Mouse (Mus musculus): ENCODE data around the gene Bckdhb. TPM values are rescaled to one million over a fixed set of nuclear protein-coding genes. Genes with fewer than 3 reads are reported as not detected.

Gene Bckdhb
- polyA plus RNA-seq, 1 experiment from 2014 or later, result 66.4 TPM

- H3K27ac ChIP-seq, result no peak overlapping the region
- no peaks in the 10 kb centered on the region for H3K36me3 ChIP-seq (replicated peaks)
- H3K27me3 ChIP-seq (ENCODE audit: poor library complexity, severe bottlenecking), result no peaks in the 10 kb centered on the region
- 96% methylated on average over 1 of the region's 1 CpGs for WGBS
- H3K4me1 ChIP-seq, result peaks cover 28% of the 10 kb centered on the region
- H3K4me3 ChIP-seq, result no peak overlapping the region
- no peaks in the 10 kb centered on the region for H3K9me3 ChIP-seq
- no peak for DNase-seq (ENCODE audit: extremely low spot score, low spot score)
Measured at GRCm38 (mm10) chr9:84037224-84037623, 112.3 kb downstream of the Bckdhb start.

DNA sequence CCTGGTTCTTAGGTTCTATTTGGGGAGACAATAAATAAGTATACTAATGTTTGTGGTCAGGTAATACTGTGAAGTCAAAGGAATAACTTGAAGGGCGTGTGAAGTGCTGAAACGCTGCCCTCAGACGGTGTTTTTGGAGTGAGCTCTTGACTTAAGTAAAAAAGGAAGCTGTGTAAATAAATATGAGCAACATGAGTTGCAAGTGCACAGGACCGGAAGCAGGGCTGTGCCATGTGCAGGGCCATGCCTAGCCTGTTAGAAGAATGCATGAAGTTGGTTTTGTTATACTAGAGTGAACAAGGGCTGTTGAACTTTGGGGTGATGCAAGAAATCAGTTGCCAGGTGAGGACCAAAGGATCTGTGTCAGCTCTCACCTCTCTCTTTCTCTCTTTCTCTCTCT lies 114.0 kb downstream of the Bckdhb start:
- H3K4me3 ChIP-seq, result no peak overlapping the region
- H3K36me3 ChIP-seq (replicated peaks), result no peaks in the 10 kb centered on the region
- peaks cover 11% of the 10 kb centered on the region for H3K4me1 ChIP-seq
- no peaks in the 10 kb centered on the region for H3K27me3 ChIP-seq (ENCODE audit: poor library complexity, severe bottlenecking)
- no peaks in the 10 kb centered on the region for H3K9me3 ChIP-seq
- WGBS, result 94% methylated on average over 4 of the region's 4 CpGs
- DNase-seq (ENCODE audit: extremely low spot score, low spot score), result no peak
- H3K27ac ChIP-seq, result no peak overlapping the region

DNA sequence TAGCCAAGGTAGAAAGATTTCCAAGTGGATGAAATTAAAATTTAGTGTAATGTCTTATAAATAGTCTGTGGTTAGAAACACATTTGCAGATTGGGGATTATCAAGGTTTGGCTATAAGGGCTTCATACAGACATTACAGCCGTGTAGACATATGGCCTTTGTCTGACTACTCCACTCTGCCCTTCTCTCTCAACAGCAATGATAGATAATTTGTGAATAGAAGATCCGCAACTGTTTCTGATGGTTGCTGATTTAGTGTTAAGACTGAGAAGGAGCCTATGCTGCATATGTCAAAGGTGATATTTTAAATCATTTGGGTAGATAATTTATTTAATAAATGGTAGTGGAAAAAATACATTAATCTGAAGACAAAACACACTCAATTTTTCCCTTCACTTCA lies 115.4 kb downstream of the Bckdhb start:
- H3K27ac ChIP-seq, result no peak overlapping the region
- H3K27me3 ChIP-seq (ENCODE audit: poor library complexity, severe bottlenecking), result no peaks in the 10 kb centered on the region
- H3K4me3 ChIP-seq, result no peak overlapping the region
- peaks cover 6% of the 10 kb centered on the region for H3K4me1 ChIP-seq
- no peaks in the 10 kb centered on the region for H3K9me3 ChIP-seq
- DNase-seq (ENCODE audit: extremely low spot score, low spot score), result no peak
- H3K36me3 ChIP-seq (replicated peaks), result no peaks in the 10 kb centered on the region
- WGBS, result 90% methylated on average over 2 of the region's 2 CpGs

DNA sequence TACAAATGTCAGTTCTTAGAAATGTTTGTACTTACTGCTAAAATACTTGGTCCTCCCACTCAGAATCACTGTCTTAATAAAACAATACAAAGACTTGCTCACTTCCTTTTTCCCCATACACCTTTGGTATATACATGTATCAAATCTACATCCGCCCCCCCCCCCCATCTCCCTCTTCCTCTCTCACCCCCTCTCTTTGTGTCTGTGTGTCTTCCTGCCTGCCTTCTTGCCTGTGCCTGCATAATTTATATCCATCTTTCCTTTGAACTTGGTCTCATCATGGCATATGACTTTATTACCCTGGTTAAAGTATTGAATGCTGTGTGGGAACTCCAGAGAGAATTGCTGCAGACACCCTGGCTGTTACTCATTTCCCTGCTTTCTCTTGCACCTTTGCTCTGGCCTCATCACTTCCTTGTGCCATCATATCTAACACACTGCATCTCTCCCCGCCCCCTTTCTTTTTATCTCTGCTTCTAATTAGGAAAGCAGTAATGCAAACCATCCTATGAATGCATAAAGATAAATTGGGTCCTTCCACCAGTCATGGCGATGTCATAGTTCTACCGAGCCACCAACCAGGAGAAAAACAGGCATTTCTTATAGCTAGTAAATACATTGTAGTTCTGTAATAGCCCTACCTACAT lies 116.8 kb downstream of the Bckdhb start:
- no peak for DNase-seq (ENCODE audit: extremely low spot score, low spot score)
- no peak overlapping the region for H3K27ac ChIP-seq
- no peaks in the 10 kb centered on the region for H3K27me3 ChIP-seq (ENCODE audit: poor library complexity, severe bottlenecking)
- H3K4me1 ChIP-seq, result peaks cover 16% of the 10 kb centered on the region
- no peak overlapping the region for H3K4me3 ChIP-seq
- WGBS, result 85% methylated on average over 4 of the region's 4 CpGs
- H3K36me3 ChIP-seq (replicated peaks), result no peaks in the 10 kb centered on the region
- H3K9me3 ChIP-seq, result no peaks in the 10 kb centered on the region

DNA sequence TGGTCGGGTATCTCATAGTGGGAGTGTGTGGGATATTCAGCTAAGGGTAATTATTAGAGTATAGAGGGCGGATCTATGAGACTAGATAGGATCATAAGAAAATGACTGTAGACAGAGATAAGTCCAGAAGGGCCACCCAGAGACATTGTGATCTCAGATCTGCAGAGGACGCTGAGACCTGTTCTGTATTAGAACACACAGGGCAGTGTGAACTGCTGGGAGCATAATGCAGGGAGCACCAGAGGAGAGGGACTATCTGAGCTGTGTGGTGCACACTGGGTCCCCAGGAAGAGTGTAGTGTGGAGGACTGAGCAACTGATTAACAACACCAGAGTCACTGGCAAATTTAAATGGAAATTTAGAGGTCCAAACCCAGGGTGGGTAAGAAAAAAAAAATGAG lies 117.6 kb downstream of the Bckdhb start:
- peaks cover 16% of the 10 kb centered on the region for H3K4me1 ChIP-seq
- H3K4me3 ChIP-seq, result no peak overlapping the region
- H3K9me3 ChIP-seq, result no peaks in the 10 kb centered on the region
- no peak overlapping the region for H3K27ac ChIP-seq
- H3K27me3 ChIP-seq (ENCODE audit: poor library complexity, severe bottlenecking), result no peaks in the 10 kb centered on the region
- no peaks in the 10 kb centered on the region for H3K36me3 ChIP-seq (replicated peaks)
- DNase-seq (ENCODE audit: extremely low spot score, low spot score), result no peak
- WGBS, result 78% methylated on average over 3 of the region's 3 CpGs

DNA sequence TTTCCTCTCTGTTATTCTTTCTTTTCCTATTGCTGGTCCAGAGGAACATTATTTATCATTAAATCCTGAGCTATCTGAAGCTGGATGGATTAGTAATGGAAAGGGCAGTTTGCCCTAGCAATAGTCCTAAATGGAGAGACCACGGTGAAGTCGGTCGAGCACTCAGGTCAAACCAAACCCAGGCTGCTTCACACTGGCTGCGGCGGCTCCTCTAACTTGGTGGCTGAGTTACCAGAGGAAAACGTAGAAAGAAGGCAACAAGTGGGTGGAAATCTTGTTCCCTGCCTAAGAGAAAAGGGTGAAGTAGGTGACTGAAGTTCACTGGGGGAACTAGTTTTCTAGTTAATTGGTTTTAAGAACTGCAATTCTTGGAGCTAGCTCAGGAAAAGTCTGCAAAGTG lies 119.2 kb downstream of the Bckdhb start:
- Histone ChIP-seq H3K27ac (no peak overlapping the region), H3K36me3 (replicated peaks) (no peaks in the 10 kb centered on the region), H3K4me1 (peaks cover 16% of the 10 kb centered on the region), H3K27me3 (ENCODE audit: poor library complexity, severe bottlenecking) (no peaks in the 10 kb centered on the region), H3K9me3 (no peaks in the 10 kb centered on the region), H3K4me3 (no peak overlapping the region)
- WGBS, result 94% methylated on average over 6 of the region's 6 CpGs
- no peak for DNase-seq (ENCODE audit: extremely low spot score, low spot score)

GRCm38 (mm10) chr9:84045632-84046031 lies 120.7 kb downstream of the Bckdhb start:
- Histone ChIP-seq H3K9me3 (no peaks in the 10 kb centered on the region), H3K27ac (0 out of 2 replicates have a peak overlapping the region, but pooled peaks have one; percentile 35), H3K4me1 (peaks cover 16% of the 10 kb centered on the region), H3K4me3 (no peak overlapping the region), H3K27me3 (ENCODE audit: poor library complexity, severe bottlenecking) (no peaks in the 10 kb centered on the region), H3K36me3 (replicated peaks) (no peaks in the 10 kb centered on the region)
- no peak for DNase-seq (ENCODE audit: extremely low spot score, low spot score)
- WGBS, result 95% methylated on average over 2 of the region's 2 CpGs

DNA sequence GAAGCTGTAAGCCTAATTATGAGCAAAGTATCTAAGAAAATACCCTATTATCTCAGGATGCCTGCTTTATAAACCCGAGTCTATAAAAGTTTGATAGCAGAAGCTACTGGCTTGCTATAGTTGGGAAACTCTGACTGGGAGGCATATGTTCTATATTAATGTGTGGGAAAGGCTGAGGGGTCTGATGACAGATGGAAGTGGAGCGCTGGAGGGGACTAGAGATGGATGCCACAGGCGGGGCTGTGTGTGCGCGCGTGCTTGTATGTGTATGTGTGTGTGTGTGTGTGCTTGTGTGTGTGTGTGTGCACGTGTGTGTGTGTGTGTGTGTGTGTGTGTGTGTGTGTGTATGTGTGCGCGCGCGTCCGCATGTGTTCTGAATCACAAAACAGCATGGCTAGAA lies 121.4 kb downstream of the Bckdhb start:
- no peak overlapping the region for H3K4me3 ChIP-seq
- H3K27ac ChIP-seq, result no peak overlapping the region
- DNase-seq (ENCODE audit: extremely low spot score, low spot score), result no peak
- no peaks in the 10 kb centered on the region for H3K9me3 ChIP-seq
- peaks cover 18% of the 10 kb centered on the region for H3K4me1 ChIP-seq
- no peaks in the 10 kb centered on the region for H3K36me3 ChIP-seq (replicated peaks)
- H3K27me3 ChIP-seq (ENCODE audit: poor library complexity, severe bottlenecking), result no peaks in the 10 kb centered on the region
- WGBS, result 80% methylated on average over 12 of the region's 12 CpGs

GRCm38 (mm10) chr9:84046961-84047360 lies 122.0 kb downstream of the Bckdhb start:
- no peaks in the 10 kb centered on the region for H3K36me3 ChIP-seq (replicated peaks)
- no peak overlapping the region for H3K27ac ChIP-seq
- DNase-seq (ENCODE audit: extremely low spot score, low spot score), result no peak
- 76% methylated on average over 4 of the region's 4 CpGs for WGBS
- H3K9me3 ChIP-seq, result no peaks in the 10 kb centered on the region
- no peaks in the 10 kb centered on the region for H3K27me3 ChIP-seq (ENCODE audit: poor library complexity, severe bottlenecking)
- H3K4me1 ChIP-seq, result peaks cover 14% of the 10 kb centered on the region
- no peak overlapping the region for H3K4me3 ChIP-seq

GRCm38 (mm10) chr9:84047436-84047835 lies 122.5 kb downstream of the Bckdhb start:
- no peak for DNase-seq (ENCODE audit: extremely low spot score, low spot score)
- 88% methylated on average over 3 of the region's 3 CpGs for WGBS
- H3K27ac ChIP-seq, result no peak overlapping the region

DNA sequence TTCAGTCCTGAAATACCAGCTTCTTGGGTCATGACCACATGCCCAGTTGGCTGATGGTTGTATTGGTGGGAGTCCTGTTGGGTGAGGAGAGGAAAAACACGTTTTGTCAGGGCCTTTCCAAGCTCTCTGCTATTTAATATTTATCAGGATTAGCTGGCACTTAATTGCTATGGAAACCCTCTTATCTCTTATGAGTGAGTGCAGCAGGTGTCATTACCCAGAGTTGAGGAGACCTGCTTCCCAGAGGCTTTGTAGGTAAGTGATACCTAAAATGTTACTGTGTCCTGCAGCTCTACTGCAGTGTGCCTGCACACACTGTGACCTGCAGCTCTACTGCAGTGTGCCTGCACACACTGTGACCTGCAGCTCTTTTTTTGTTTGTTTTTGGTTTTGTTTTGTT lies 124.2 kb downstream of the Bckdhb start:
- Histone ChIP-seq H3K9me3 (no peaks in the 10 kb centered on the region), H3K4me1 (peaks cover 13% of the 10 kb centered on the region), H3K4me3 (no peak overlapping the region), H3K27ac (no peak overlapping the region), H3K36me3 (replicated peaks) (no peaks in the 10 kb centered on the region), H3K27me3 (ENCODE audit: poor library complexity, severe bottlenecking) (no peaks in the 10 kb centered on the region)
- 47% methylated on average over 1 of the region's 1 CpGs for WGBS
- DNase-seq (ENCODE audit: extremely low spot score, low spot score), result no peak

More at GRCm38 (mm10) chr9:84047436-84047835, 122.5 kb downstream of the Bckdhb start:
- no peaks in the 10 kb centered on the region for H3K9me3 ChIP-seq
- no peaks in the 10 kb centered on the region for H3K36me3 ChIP-seq (replicated peaks)
- no peak overlapping the region for H3K4me3 ChIP-seq
- H3K27me3 ChIP-seq (ENCODE audit: poor library complexity, severe bottlenecking), result no peaks in the 10 kb centered on the region
- peaks cover 13% of the 10 kb centered on the region for H3K4me1 ChIP-seq

GRCm38 (mm10) chr9:84050867-84051635 lies 126.1 kb downstream of the Bckdhb start:
- Histone ChIP-seq H3K27me3 (ENCODE audit: poor library complexity, severe bottlenecking) (no peaks in the 10 kb centered on the region), H3K27ac (0 out of 2 replicates have a peak overlapping the region, but pooled peaks have one; percentile 13), H3K4me1 (peaks cover 8% of the 10 kb centered on the region), H3K9me3 (no peaks in the 10 kb centered on the region), H3K36me3 (replicated peaks) (no peaks in the 10 kb centered on the region), H3K4me3 (no peak overlapping the region)
- DNase-seq (ENCODE audit: extremely low spot score, low spot score), result no peak
- WGBS, result 80% methylated on average over 18 of the region's 18 CpGs

DNA sequence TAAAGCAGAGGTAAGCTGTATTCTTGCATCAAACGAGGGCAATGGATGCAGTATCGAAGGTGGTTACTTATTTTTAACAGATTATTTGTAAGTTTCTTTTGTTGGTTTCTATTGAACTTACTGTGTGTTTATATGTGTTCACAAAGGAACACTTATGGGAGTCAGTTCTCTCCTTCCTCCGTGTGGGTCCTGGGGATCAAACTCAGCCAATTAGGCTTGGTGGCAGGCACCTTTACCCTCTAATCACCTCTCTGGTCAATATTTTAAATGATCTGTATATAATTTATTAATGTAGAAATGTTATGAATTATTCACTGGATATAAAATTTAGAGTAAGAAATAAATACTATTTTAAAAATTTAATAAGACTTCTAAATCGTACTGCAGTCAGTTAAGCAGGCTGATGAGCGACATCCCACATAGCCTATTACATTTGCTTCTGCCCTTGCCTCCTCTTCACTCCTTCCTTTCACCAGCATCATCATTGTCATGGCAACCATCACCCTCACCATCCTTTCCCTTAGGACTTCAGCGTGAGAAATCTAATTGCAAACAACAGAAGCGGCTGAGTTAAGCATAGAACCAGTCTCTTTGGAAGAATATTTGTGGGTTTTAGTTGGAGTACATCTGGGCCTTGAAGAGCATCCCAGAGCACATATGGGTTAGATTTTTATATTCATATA lies 130.3 kb downstream of the Bckdhb start:
- DNase-seq (ENCODE audit: extremely low spot score, low spot score), result no peak
- Histone ChIP-seq H3K9me3 (no peaks in the 10 kb centered on the region), H3K4me1 (peaks cover 3% of the 10 kb centered on the region; the same call in 1 of the 2 replicates), H3K27me3 (ENCODE audit: poor library complexity, severe bottlenecking) (no peaks in the 10 kb centered on the region), H3K27ac (no peak overlapping the region), H3K36me3 (replicated peaks) (no peaks in the 10 kb centered on the region), H3K4me3 (no peak overlapping the region)
- WGBS, result 90% methylated on average over 7 of the region's 7 CpGs

All from forebrain, embryonic 10.5 days (tissue).